Mouse (Mus musculus): ENCODE data around the gene Dek.

The Dek gene

GRCm38 (mm10) chr13:47047996-47048395 is 58.0 kb downstream of the Dek start:
- DNase-seq: no peak

GRCm38 (mm10) chr13:47044617-47044947 is 61.4 kb downstream of the Dek start, which contains the start of gene Tpmt:
Gene Tpmt, minus strand, starts transcription at chr13:47044737.
- no peak for DNase-seq

- no peak for DNase-seq
Measured at GRCm38 (mm10) chr13:47043833-47044616, 62.0 kb downstream of the Dek start.

GRCm38 (mm10) chr13:47043030-47043680 is 62.8 kb downstream of the Dek start, which contains the start of gene Kdm1b:
Gene Kdm1b, plus strand, starts transcription at chr13:47043499.
- DNase-seq: peak; percentile 97

- DNase-seq: no peak
Measured at GRCm38 (mm10) chr13:47042024-47042633, 63.9 kb downstream of the Dek start.

- no peak for DNase-seq
Measured at GRCm38 (mm10) chr13:47040061-47040460, 65.9 kb downstream of the Dek start.

- no peak for DNase-seq
Measured at GRCm38 (mm10) chr13:47037946-47038345, 68.1 kb downstream of the Dek start.

All from right cerebral cortex, postnatal 14 days (tissue).